Mouse (Mus musculus) frontal cortex, adult (tissue): Measurements from ENCODE around the gene Cxcl12.

ENCODE experiments used
- ATAC-seq: cut with Nextera tagmentation; 2 replicates; pipeline ENCODE4 v1.9.2; 2017; ENCODE audit warnings: mild to moderate bottlenecking, moderate library complexity, mixed read lengths; ENCODE audit not compliant: low TSS enrichment

The Cxcl12 gene

DNA sequence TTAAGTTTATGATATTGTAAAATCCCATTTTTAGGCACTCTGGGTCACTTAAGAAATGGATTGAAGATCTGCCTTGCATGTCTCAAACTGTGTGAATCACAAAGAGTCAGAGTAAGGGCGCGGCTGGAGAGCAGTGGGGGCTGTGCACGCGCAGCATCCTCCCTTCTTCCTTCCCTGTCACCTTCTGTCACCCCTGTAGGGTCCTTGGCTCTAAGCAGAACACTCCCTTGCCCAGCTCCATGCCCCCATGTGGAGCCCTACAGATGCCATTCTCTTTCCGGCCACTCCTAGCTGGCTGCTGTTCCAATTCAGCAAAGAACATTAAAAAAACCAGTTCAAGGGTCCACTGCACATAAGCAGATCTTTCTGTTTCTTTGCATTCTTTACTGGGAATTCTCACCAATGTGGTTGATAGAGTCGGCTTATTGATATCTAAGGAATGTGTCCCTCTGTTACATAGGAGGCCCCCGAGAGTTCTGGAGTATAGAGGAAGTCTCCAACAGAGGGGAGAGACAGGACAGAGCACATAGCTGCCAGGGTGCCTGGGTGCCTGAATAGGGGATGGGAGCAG is 51.7 kb downstream of the Cxcl12 start:
- no peak for ATAC-seq

DNA sequence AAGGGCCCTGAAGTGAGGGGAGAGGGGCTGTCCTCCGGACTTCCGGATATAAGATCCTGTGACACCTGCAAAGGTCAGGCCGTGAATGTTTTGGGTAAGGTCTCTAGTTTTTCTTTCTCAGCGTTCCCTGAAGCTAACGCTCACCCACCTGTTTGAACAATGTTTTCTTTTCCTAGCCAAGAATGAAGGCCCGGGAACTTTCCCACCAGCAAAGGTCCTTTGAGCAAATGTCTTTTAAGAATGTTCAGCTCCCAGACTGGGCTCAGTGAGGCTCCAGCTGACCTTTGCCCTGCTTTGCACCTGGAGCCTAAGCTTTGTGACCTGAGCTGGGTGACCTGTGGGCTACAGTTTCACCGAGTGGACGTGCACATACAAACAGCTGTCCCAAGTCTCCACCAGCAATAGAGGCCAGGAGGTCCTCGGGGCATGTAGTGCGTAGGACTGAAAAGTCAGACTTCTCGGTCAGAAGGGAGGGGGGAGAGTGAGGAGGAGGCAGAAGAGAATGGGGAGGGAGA is 52.6 kb downstream of the Cxcl12 start:
- ATAC-seq = no peak
